Mouse (Mus musculus): ENCODE measurements around the gene Msmp. TPM values are rescaled to one million over a fixed set of nuclear protein-coding genes. Genes with fewer than 3 reads are reported as not detected.
"Not testable (repeated sequence)": the region's sequence is repeated elsewhere in the genome, so short reads cannot be mapped to it uniquely, and the experiment has no call there.

The Msmp gene
- polyA plus RNA-seq, 1 experiment from 2014 or later: 0.48 TPM

- peak overlapping the region; percentile 98 for H3K9ac ChIP-seq (ENCODE audit: low read length)
- peak overlapping the region; percentile 89 for H3K27ac ChIP-seq (ENCODE audit: low read length)
- H3K36me3 ChIP-seq (ENCODE audit: control insufficient read depth, insufficient read depth, low read length): peaks cover 22% of the 10 kb centered on the region
- WGBS: 56% methylated on average over 13 of the region's 13 CpGs
- H3K4me1 ChIP-seq (ENCODE audit: control insufficient read depth, insufficient read depth, low read length): peaks cover 50% of the 10 kb centered on the region
- no peaks in the 10 kb centered on the region for H3K27me3 ChIP-seq (ENCODE audit: control insufficient read depth, insufficient read depth, low read length)
- ATAC-seq (ENCODE audit: insufficient read depth, low FRiP score): no peak
- peak overlapping the region; percentile 96 for H3K4me2 ChIP-seq (ENCODE audit: low read depth, low read length)
- H3K9me3 ChIP-seq (replicated peaks; ENCODE audit: control insufficient read depth, low read length): no peaks in the 10 kb centered on the region
- peak overlapping the region; percentile 93 for H3K4me3 ChIP-seq (replicated peaks; ENCODE audit: low read length)
These were observed 24.6 kb downstream of the Msmp start for GRCm38 (mm10) chr4:43559519-43560242.

DNA sequence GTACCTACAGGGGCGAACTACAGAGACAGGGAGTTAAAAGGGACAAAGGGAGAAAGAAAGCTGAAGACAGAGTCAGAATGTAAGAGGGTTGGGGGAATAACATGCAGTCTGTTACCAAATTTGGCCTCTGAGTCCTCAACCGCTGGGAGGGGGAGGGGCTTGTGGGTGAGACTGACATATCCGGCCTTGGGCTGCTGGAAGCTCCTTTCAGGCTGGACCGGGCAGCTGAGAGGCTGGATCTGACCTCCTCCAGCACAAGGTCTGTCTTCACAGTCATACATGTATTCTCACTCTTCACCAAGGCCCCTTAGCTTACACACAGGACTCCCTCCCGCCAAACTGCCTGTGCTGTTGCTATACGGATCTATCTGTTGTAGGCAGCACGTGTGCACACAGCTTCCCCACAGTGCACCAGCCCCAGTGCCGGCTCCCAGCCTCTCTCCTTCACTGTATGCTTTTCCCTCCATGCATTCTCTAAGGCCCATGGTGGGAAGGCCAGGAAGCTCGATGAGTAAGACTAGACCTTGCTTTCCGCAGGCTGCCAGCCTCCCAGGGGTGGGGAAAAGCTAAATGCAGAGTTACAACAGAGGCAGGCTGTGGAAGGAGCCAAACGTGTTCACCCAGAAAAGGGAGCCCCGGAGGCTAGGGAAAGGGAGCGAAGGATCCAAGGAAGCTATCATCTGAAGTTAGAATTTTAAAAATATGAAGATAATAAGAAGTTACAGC is 25.5 kb downstream of the Msmp start:
- Histone ChIP-seq H3K4me2 (ENCODE audit: low read depth, low read length) (peak overlapping the region; percentile 96), H3K27me3 (ENCODE audit: control insufficient read depth, insufficient read depth, low read length) (no peaks in the 10 kb centered on the region), H3K9ac (ENCODE audit: low read length) (peak overlapping the region; percentile 66), H3K36me3 (ENCODE audit: control insufficient read depth, insufficient read depth, low read length) (peaks cover 31% of the 10 kb centered on the region), H3K9me3 (replicated peaks; ENCODE audit: control insufficient read depth, low read length) (no peaks in the 10 kb centered on the region), H3K4me3 (replicated peaks; ENCODE audit: low read length) (peak overlapping the region; percentile 93), H3K4me1 (ENCODE audit: control insufficient read depth, insufficient read depth, low read length) (peaks cover 45% of the 10 kb centered on the region), H3K27ac (ENCODE audit: low read length) (peak overlapping the region; percentile 89)
- ATAC-seq (ENCODE audit: insufficient read depth, low FRiP score): peak; percentile 30
- 15% methylated on average over 13 of the region's 13 CpGs for WGBS

DNA sequence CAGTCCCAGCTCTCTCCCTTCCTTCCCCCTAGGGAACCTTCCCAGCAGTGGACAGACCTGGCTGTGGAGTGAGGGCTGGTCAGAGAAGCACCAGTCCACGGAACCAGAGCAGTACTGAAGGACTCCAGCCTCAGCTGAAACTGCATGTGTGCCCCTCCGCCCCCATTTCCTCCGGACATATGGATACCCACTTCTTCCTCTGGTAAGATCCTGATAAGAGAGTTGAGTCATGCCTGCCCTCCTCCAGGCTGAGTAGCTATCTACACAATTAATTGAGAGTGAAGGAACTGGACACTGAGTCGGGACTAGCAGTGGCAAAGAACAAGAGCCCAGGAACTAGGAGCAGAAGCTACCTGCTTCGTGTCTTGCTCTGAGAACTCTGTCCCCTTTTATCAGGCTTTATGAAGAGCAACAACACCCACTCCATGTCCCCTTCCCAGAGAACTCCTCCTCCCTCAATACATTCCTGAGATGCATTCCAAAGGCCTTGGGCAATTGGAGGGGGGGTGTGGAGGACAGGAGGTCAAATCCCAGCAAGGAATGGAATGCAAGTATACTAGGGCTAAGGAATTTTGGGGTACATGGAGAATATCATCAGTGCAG is 26.2 kb downstream of the Msmp start:
- ATAC-seq (ENCODE audit: insufficient read depth, low FRiP score): no peak
- H3K9ac ChIP-seq (ENCODE audit: low read length): peak overlapping the region; percentile 66
- H3K36me3 ChIP-seq (ENCODE audit: control insufficient read depth, insufficient read depth, low read length): peaks cover 38% of the 10 kb centered on the region
- peak overlapping the region; percentile 96 for H3K4me2 ChIP-seq (ENCODE audit: low read depth, low read length)
- no peaks in the 10 kb centered on the region for H3K9me3 ChIP-seq (replicated peaks; ENCODE audit: control insufficient read depth, low read length)
- no peaks in the 10 kb centered on the region for H3K27me3 ChIP-seq (ENCODE audit: control insufficient read depth, insufficient read depth, low read length)
- peak overlapping the region; percentile 89 for H3K27ac ChIP-seq (ENCODE audit: low read length)
- peak overlapping the region; percentile 93 for H3K4me3 ChIP-seq (replicated peaks; ENCODE audit: low read length)
- H3K4me1 ChIP-seq (ENCODE audit: control insufficient read depth, insufficient read depth, low read length): peaks cover 39% of the 10 kb centered on the region
- 16% methylated on average over 5 of the region's 5 CpGs for WGBS

GRCm38 (mm10) chr4:43555926-43556325 is 28.4 kb downstream of the Msmp start:
- WGBS: 91% methylated on average over 7 of the region's 7 CpGs
- Histone ChIP-seq H3K4me2 (ENCODE audit: low read depth, low read length) (no peak overlapping the region), H3K9ac (ENCODE audit: low read length) (no peak overlapping the region), H3K27me3 (ENCODE audit: control insufficient read depth, insufficient read depth, low read length) (no peaks in the 10 kb centered on the region), H3K9me3 (replicated peaks; ENCODE audit: control insufficient read depth, low read length) (no peaks in the 10 kb centered on the region), H3K4me1 (ENCODE audit: control insufficient read depth, insufficient read depth, low read length) (peaks cover 36% of the 10 kb centered on the region), H3K4me3 (replicated peaks; ENCODE audit: low read length) (no peak overlapping the region), H3K36me3 (ENCODE audit: control insufficient read depth, insufficient read depth, low read length) (peaks cover 50% of the 10 kb centered on the region), H3K27ac (ENCODE audit: low read length) (no peak overlapping the region)
- ATAC-seq (ENCODE audit: insufficient read depth, low FRiP score): no peak

- peaks cover 66% of the 10 kb centered on the region for H3K36me3 ChIP-seq (ENCODE audit: control insufficient read depth, insufficient read depth, low read length)
- no peak overlapping the region for H3K4me2 ChIP-seq (ENCODE audit: low read depth, low read length)
- H3K9me3 ChIP-seq (replicated peaks; ENCODE audit: control insufficient read depth, low read length): no peaks in the 10 kb centered on the region
- no peaks in the 10 kb centered on the region for H3K27me3 ChIP-seq (ENCODE audit: control insufficient read depth, insufficient read depth, low read length)
- H3K27ac ChIP-seq (ENCODE audit: low read length): no peak overlapping the region
- no peak overlapping the region for H3K4me3 ChIP-seq (replicated peaks; ENCODE audit: low read length)
- no peak overlapping the region for H3K9ac ChIP-seq (ENCODE audit: low read length)
- H3K4me1 ChIP-seq (ENCODE audit: control insufficient read depth, insufficient read depth, low read length): peaks cover 15% of the 10 kb centered on the region
- no peak for ATAC-seq (ENCODE audit: insufficient read depth, low FRiP score)
These were observed 30.4 kb downstream of the Msmp start for GRCm38 (mm10) chr4:43553891-43554290.

DNA sequence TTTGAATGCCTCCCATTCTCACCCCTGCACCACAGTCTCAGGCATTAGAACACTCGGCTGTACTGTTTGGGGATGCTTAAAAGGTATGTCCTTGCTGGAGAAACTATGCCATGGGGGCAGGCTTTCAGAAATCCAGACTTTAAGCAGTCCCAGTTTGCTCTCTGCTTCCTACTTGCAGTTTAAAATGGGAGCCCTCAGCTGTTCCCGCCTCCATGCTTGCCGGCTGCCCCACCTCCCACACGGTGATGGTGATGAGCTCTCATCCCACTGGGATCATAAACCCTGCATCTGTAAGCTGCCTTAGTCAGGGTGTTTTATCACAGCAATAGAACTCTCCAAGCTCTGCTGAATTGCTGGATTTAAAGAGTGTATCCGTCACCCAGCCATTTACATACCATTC is 31.9 kb downstream of the Msmp start:
- WGBS: 96% methylated on average over 5 of the region's 5 CpGs
- no peak overlapping the region for H3K27ac ChIP-seq (ENCODE audit: low read length)
- no peak overlapping the region for H3K9ac ChIP-seq (ENCODE audit: low read length)
- ATAC-seq (ENCODE audit: insufficient read depth, low FRiP score): no peak
- no peak overlapping the region for H3K4me2 ChIP-seq (ENCODE audit: low read depth, low read length)
- H3K4me3 ChIP-seq (replicated peaks; ENCODE audit: low read length): no peak overlapping the region
- no peaks in the 10 kb centered on the region for H3K9me3 ChIP-seq (replicated peaks; ENCODE audit: control insufficient read depth, low read length)
- H3K27me3 ChIP-seq (ENCODE audit: control insufficient read depth, insufficient read depth, low read length): no peaks in the 10 kb centered on the region
- H3K4me1 ChIP-seq (ENCODE audit: control insufficient read depth, insufficient read depth, low read length): 0 out of 2 replicates have a peak, but pooled peaks cover under 1% of the 10 kb centered on the region
- H3K36me3 ChIP-seq (ENCODE audit: control insufficient read depth, insufficient read depth, low read length): peaks cover 77% of the 10 kb centered on the region

DNA sequence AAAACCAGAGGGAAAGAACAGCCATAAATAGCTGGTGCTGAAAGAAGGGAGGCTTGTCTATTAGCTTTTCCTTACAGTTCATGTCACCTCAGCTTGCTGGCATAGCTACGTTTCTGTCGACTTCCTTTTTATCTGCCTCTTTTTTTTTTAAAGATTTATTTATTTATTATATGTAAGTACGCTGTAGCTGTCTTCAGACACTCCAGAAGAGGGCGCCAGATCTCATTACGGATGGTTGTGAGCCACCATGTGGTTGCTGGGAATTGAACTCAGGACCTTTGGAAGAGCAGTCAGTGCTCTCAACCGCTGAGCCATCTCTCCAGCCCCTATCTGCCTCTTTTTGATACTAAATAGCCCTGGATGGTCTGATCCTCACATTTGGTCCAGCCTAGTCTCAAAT is 32.4 kb downstream of the Msmp start:
- H3K27me3 ChIP-seq (ENCODE audit: control insufficient read depth, insufficient read depth, low read length); H3K27ac ChIP-seq (ENCODE audit: low read length); ATAC-seq (ENCODE audit: insufficient read depth, low FRiP score); H3K9me3 ChIP-seq (replicated peaks; ENCODE audit: control insufficient read depth, low read length); H3K9ac ChIP-seq (ENCODE audit: low read length); H3K4me2 ChIP-seq (ENCODE audit: low read depth, low read length); H3K4me3 ChIP-seq (replicated peaks; ENCODE audit: low read length); H3K4me1 ChIP-seq (ENCODE audit: control insufficient read depth, insufficient read depth, low read length): not testable (repeated sequence)
- 79% methylated on average over 6 of the region's 6 CpGs for WGBS
- peaks cover 77% of the 10 kb centered on the region for H3K36me3 ChIP-seq (ENCODE audit: control insufficient read depth, insufficient read depth, low read length)

DNA sequence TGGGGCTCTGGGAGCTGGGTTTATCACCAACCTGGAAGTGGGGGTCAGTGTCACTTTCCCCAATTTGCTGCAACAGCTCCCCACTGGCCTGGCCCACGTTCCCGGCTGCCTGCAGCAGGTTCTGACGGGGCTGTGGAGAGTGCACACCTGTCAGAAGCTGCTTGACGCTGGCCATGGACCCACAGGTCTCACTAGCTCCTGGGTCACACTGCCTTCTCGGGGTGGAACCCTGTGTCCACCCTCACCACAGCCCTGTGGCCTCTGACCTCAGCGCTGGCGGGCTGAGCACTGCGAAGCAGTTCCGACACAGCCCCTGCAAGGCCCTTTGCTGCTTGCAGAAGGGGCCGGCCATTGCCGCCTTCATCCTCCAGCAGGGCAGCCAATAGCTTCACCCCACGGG is 35.2 kb downstream of the Msmp start:
- Histone ChIP-seq H3K27me3 (ENCODE audit: control insufficient read depth, insufficient read depth, low read length) (no peaks in the 10 kb centered on the region), H3K27ac (ENCODE audit: low read length) (no peak overlapping the region), H3K36me3 (ENCODE audit: control insufficient read depth, insufficient read depth, low read length) (peaks cover 72% of the 10 kb centered on the region), H3K4me1 (ENCODE audit: control insufficient read depth, insufficient read depth, low read length) (no peaks in the 10 kb centered on the region), H3K9me3 (replicated peaks; ENCODE audit: control insufficient read depth, low read length) (no peaks in the 10 kb centered on the region), H3K9ac (ENCODE audit: low read length) (no peak overlapping the region), H3K4me3 (replicated peaks; ENCODE audit: low read length) (no peak overlapping the region), H3K4me2 (ENCODE audit: low read depth, low read length) (no peak overlapping the region)
- 93% methylated on average over 12 of the region's 12 CpGs for WGBS
- no peak for ATAC-seq (ENCODE audit: insufficient read depth, low FRiP score)

DNA sequence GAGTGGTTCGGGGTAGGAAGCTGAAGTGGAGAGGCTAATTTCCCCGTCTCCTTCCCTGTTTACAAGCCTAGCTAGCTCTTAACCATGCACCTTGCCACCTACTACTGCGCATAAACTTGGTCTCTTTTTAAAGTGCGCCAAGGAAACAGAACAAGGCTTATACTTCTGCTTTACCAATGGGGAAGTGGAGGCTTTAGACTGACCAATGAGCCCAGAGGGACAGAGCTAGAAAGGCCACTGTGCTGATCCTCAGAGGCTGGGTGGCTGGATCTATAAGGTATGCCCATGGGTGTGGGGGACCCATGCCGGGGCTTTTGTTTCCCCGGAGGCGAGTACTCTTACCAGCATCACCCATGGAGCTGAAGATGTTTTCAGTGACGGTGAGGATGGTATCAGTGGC is 37.1 kb downstream of the Msmp start:
- Histone ChIP-seq H3K9me3 (replicated peaks; ENCODE audit: control insufficient read depth, low read length) (no peaks in the 10 kb centered on the region), H3K9ac (ENCODE audit: low read length) (no peak overlapping the region), H3K27ac (ENCODE audit: low read length) (no peak overlapping the region), H3K27me3 (ENCODE audit: control insufficient read depth, insufficient read depth, low read length) (no peaks in the 10 kb centered on the region), H3K4me3 (replicated peaks; ENCODE audit: low read length) (no peak overlapping the region), H3K4me2 (ENCODE audit: low read depth, low read length) (no peak overlapping the region), H3K36me3 (ENCODE audit: control insufficient read depth, insufficient read depth, low read length) (peaks cover 71% of the 10 kb centered on the region), H3K4me1 (ENCODE audit: control insufficient read depth, insufficient read depth, low read length) (no peaks in the 10 kb centered on the region)
- ATAC-seq (ENCODE audit: insufficient read depth, low FRiP score): no peak
- 91% methylated on average over 8 of the region's 8 CpGs for WGBS

Measured in stomach, embryonic 16.5 days (tissue).